Mouse (Mus musculus) testis, postnatal 10 days (tissue): ENCODE data around the gene Npb.
A peak's percentile ranks its signal among the peaks of the same experiment; 100 is the strongest.

Source experiments
- DNase-seq: peaks from one replicate; pipeline ENCODE4 v3.0.0; 2021; ENCODE audit warnings: low spot score

Npb gene

DNA sequence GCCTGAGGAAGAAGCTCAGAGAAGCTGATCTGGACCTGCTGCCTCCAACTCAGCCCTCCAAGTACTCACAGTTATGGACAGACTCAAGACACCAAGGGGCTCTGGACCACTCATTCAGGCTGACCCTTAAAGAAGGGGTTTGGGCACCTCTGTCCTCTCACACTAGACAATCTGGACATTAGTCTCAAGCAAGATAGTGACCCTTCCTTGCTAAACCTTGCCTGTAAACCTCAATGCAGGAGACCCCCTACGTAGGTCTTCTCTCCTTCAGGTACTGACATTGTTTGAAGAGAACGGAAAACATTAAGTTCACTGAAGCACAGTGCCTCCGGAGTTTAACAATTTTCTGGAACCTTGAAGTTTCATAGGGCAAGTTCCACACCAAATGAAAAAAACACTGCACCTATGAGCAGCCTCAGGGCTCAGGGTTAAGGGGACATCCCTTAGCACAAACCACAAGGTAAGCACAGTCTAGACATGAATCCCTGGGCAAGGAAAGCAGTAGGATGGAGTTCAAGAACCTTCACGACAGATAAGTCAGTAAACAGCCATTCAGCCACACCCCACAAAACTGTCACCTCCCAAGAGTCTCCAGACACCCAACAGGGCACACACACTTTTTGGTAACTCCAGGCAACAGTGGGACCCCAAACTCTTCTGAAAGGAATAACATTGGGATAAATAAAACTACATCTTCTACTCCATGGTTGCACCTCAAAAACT, 23.6 kb downstream of the Npb start:
- DNase-seq, result no peak

DNA sequence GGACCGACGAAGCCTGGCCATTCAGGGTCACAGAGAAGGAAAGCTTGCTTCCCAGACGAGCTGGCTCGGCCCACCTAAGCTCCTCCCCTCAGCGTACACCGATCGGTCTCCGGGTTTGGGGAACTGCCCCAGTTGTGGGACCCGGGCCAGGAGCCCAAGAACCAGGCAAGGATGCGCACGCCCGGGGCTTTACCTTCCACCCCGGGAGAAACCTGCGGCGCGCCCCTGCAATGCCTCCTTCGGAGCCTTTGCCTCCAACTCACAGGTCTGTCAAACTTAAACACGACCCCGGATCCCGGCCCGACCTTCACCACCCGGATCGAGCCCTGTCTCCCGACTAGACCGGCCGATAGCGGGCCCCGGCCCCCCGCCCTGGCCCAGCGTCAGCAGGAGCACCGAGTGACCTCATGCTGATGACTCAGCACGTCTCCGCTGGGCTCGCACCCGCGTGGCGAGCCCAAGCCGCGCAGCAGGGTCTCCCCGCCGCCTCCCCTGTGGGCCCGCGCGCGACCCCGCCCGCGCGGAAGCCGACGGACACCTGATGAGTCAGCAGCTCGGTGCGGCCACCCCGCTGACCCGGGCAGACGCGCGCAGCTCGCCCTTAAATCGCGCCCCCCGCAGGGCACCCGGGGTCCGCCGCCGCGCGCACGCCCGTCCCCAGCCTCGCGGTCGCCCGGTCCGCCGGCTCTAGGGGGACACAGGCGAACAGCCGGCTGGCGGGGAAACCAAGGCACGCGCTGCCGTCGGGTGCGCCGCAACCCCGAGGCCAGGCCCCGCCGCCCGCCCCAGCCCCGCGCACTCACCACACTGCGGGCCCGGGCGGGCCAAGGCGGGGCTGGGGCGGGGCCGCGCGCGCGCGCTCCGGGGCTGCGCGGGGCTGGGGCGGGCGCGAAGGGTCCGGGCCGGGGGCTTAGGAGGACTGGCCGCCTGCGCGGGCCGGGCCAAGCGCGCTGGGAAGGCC, 24.6 kb downstream of the Npb start:
- peak; percentile 81 for DNase-seq

DNA sequence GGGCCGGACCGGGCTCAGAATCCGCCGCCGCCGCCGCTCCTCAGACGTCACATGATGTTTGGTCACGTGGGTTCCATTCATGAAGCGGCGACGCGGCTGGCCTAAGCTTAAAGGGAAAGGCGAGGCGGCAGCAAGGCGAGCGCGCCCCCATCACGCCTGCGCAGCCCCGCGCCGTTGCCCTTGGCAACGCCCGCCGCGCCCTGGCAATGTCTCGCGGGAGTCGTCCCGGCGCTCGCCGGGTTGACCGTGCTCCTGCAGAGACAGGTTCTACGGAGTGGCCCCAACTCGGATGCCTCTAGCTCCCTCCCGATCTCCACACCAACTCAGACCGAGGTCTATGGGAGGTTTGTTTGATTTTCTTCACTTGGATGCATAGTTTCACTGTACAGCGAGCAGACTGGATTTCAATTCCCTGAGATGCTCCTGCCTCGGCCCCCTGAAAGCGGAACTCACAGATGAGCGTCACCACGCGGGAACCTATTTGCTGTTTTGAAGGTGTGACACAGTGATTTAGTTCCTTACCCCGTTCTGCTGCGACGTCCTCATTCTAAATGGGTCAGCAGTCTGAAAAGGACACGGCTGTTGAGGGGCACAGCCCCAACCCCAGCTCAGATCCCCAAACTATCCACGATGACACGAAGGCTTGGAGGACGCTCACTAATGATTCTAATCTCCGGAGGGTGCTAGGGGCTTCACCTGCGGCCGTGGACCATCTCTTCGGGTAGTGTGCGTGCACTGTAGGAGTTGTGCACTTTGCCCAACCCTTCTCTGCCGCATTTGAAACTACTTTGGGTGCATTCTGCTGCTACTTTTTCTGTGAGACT, 25.5 kb downstream of the Npb start, which contains the start of gene Mafg:
Mafg (minus strand) TSS at position 81 of the 824 bp plus-strand sequence.
- DNase-seq, result peak; percentile 94

- DNase-seq, result no peak
Measured at GRCm38 (mm10) chr11:120634810-120635209, 26.5 kb downstream of the Npb start.

GRCm38 (mm10) chr11:120641255-120641654, 33.0 kb downstream of the Npb start:
- peak; percentile 38 for DNase-seq

- peak; percentile 35 for DNase-seq
Measured at GRCm38 (mm10) chr11:120641869-120642268, 33.6 kb downstream of the Npb start.

GRCm38 (mm10) chr11:120642939-120643600, 34.8 kb downstream of the Npb start:
- peak; percentile 61 for DNase-seq

- DNase-seq, result peak; percentile 93
Measured at GRCm38 (mm10) chr11:120643601-120643987, 35.3 kb downstream of the Npb start, which contains the start of gene Pycr1. Gene Pycr1 (minus strand): TSS chr11:120643769.

DNA sequence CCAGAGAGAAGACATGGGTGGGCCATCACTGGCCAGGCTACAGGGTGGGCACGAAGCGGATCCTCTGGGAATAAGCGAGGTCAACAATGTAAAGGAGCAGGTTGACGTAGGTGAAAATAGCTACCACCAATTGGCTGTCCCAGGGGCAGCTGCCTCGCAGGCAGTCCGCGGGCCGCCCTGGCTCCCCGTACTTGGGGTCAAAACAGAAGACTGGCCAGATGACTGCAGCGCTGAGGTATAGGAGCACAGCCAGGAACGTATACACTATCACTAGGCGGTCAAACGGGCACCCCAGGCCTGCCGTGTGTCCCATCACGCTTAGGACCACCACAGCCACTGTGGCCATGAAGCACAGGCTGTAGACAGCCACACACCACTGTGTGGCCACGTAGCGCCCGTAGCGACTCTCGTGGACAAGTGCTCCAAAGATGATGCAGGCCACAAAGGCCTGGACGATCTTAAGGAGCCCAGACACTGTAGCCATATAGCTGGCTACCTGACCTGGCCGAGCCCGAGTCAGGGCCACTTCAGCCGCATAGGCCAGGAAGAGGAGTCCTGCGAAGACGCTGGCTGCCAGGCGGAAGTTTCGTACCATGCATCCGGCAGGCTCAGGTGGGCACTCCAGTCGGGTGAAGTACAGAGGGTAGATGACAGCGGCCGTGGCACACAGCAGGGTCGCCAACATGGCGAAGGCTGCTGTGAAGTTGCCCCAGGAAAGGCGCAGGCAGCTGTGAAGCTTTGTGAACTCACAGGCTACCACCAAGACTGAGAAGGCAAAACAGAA, 39.0 kb downstream of the Npb start:
- DNase-seq, result peak; percentile 37

GRCm38 (mm10) chr11:120648001-120648476, 39.8 kb downstream of the Npb start, which contains the start of gene Myadml2:
Gene Myadml2 (minus strand): TSS chr11:120648158.
- peak; percentile 56 for DNase-seq

DNA sequence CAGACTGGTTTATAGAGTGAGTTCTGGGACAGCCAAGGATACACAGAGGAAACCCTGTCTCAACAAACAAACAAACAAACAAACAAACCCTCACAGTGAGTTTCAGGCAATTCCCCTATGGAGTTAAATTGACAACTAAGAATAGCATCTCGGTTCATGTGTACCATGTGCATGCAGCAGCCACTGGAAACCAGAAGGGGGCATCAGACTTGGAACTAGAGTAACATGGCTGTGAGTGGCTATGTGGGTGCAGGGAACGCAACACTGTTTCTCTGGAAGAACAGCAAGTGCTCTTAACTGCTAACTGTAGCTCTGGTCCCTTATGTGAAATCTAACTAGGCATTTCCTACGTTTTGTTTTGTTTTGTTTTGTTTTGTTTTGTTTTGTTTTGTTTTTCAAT, 43.6 kb downstream of the Npb start:
- DNase-seq, result no peak

DNA sequence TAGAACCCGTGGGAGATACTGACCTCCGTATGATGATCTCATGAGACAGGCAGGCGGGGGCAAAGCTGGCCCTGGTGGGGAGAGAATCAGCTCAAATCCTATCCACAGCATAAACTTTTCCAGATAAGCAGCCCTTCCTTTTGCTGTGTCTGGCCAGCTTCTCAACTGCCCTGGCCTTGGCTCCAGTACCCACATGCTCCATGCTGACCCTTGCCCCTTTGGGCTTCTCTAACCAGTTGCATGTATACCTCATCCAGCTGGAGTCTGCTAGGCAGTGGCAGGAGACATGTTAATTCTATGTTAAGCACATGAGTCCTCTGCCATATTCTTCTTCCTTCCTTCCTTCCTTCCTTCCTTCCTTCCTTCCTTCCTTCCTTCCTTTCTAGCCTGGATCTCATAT, 46.5 kb downstream of the Npb start:
- DNase-seq, result no peak

DNA sequence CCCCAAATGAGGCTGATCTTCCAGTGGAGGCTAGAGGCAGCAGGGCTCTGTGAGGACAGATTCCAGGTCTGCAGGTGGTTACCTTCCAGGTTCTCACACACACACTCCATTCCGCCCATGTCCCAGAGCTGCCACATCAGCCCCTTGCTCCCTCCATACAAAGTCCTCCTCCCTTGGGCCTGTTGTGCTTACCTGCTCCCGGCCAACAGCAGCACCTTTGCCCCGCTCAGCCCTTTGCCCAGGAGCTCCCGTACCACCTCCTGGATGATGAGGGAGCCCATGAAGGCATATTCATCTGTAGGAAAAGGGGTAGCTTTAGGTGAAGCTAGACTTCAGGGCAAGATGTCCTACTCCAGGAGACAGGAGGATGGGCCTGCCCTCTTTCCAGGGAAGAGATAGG, 49.0 kb downstream of the Npb start:
- no peak for DNase-seq
